Mouse (Mus musculus): ENCODE data around the gene Mbnl2.

DNA sequence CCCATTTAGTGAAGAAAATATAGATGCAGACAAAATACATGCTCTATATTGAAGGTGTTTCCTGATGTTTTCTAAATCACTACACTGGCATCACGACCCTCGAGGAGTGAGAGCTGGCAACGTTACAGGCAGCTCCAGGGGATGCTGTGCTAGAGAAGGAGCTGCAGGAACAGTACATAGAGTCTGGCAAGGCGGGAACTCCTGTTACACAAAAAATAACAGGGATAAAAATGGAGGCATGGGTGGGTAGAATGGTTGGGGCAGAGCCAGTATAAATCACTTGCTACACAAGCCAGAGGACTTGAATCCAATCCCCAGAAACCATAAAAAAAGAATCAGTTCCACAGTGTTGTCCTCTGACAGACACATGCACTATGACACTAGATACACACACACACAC, 165.8 kb downstream of the Mbnl2 start:
- TF ChIP-seq CTCF (IDR thresholded peaks at IDR 0.05; ENCODE audit: low read depth, low read length) = no peak
- TF ChIP-seq GATA1 (IDR thresholded peaks at IDR 0.05; ENCODE audit: borderline replicate concordance, low read length) = no peak

All from G1E (cell line).